Mouse (Mus musculus) heart, embryonic 13.5 days (tissue): ENCODE measurements at regions not wholly inside any gene's neighbourhood (a gene's known extent, or its start where the extent isn't known, plus 50 kb on each side); places are given as distances from the start of the nearest gene placed in this dataset.
"Not testable (repeated sequence)": the region's sequence is repeated elsewhere in the genome, so short reads cannot be mapped to it uniquely, and the experiment has no call there.

ENCODE experiments used
- ATAC-seq: fragments of 200-750 bp; cut with Nextera tagmentation; 2 replicates; pipeline ENCODE4 v1.8.0; 2017; ENCODE audit warnings: moderate TSS enrichment; ENCODE audit not compliant: insufficient number of reproducible peaks, low FRiP score, low TSS enrichment; ENCODE audit errors: extremely low read depth
- H3K27ac ChIP-seq: fragments of 300-500 bp; sonication (generic); replicated peaks from 2 replicates; pipeline ENCODE4 v1.5.1; 2015; ENCODE audit warnings: moderate library complexity, mild to moderate bottlenecking, inconsistent platforms
- H3K27me3 ChIP-seq: fragments of 300-500 bp; sonication (generic); replicated peaks from 2 replicates; pipeline ENCODE4 v1.6.1; 2015; ENCODE audit warnings: mild to moderate bottlenecking, inconsistent platforms
- H3K36me3 ChIP-seq: fragments of 300-500 bp; sonication (generic); 2 replicates; pipeline ENCODE4 v1.6.1; 2015; ENCODE audit warnings: mild to moderate bottlenecking, inconsistent platforms
- H3K4me1 ChIP-seq: fragments of 300-500 bp; sonication (generic); 2 replicates; pipeline ENCODE4 v1.6.1; 2015; ENCODE audit warnings: inconsistent platforms
- H3K4me2 ChIP-seq: fragments of 300-500 bp; sonication (generic); 2 replicates; pipeline ENCODE4 v1.6.1; 2015; ENCODE audit warnings: inconsistent platforms, mild to moderate bottlenecking, moderate library complexity
- H3K4me3 ChIP-seq: fragments of 300-500 bp; sonication (generic); 2 replicates; pipeline ENCODE4 v1.5.1; 2015; ENCODE audit warnings: moderate library complexity, mild to moderate bottlenecking, inconsistent platforms
- H3K9ac ChIP-seq: fragments of 300-500 bp; sonication (generic); 2 replicates; pipeline ENCODE4 v1.6.1; 2015; ENCODE audit warnings: inconsistent platforms, mild to moderate bottlenecking, moderate library complexity
- H3K9me3 ChIP-seq: fragments of 300-500 bp; sonication (generic); 2 replicates; pipeline ENCODE4 v1.6.1; 2016; ENCODE audit warnings: inconsistent platforms
- WGBS: fragments of 180-500 bp; shearing (Covaris S2); methylation state at CpG from one replicate; pipeline ENCODE4 v1.1.7; 2015; ENCODE audit warnings: mixed read lengths; 5-methylcytosine and 5-hydroxymethylcytosine counted together

GRCm38 (mm10) chr2:109402556-109402955, 122.0 kb upstream of the Mettl15 start:
- WGBS: 52% methylated on average over 1 of the region's 1 CpGs

GRCm38 (mm10) chr2:109404262-109404661, 123.7 kb upstream of the Mettl15 start:
- H3K9ac ChIP-seq: no peak overlapping the region
- no peaks in the 10 kb centered on the region for H3K4me1 ChIP-seq
- WGBS: 65% methylated on average over 3 of the region's 3 CpGs
- no peaks in the 10 kb centered on the region for H3K27me3 ChIP-seq
- H3K9me3 ChIP-seq: no peaks in the 10 kb centered on the region
- H3K4me3 ChIP-seq: no peak overlapping the region
- H3K36me3 ChIP-seq: no peaks in the 10 kb centered on the region
- H3K27ac ChIP-seq: no peak overlapping the region
- H3K4me2 ChIP-seq: no peak overlapping the region
- ATAC-seq: no peak

More at GRCm38 (mm10) chr2:109402556-109402955, 122.0 kb upstream of the Mettl15 start:
- ATAC-seq: no peak
- H3K36me3 ChIP-seq: no peaks in the 10 kb centered on the region
- no peak overlapping the region for H3K9ac ChIP-seq
- no peaks in the 10 kb centered on the region for H3K27me3 ChIP-seq
- H3K4me3 ChIP-seq: no peak overlapping the region
- no peaks in the 10 kb centered on the region for H3K9me3 ChIP-seq
- H3K4me2 ChIP-seq: no peak overlapping the region
- no peaks in the 10 kb centered on the region for H3K4me1 ChIP-seq
- H3K27ac ChIP-seq: no peak overlapping the region

- WGBS: 67% methylated on average over 7 of the region's 7 CpGs
- Histone ChIP-seq H3K9me3 (peaks cover 5% of the 10 kb centered on the region; the same call in 1 of the 2 replicates), H3K4me2 (no peak overlapping the region), H3K27ac (no peak overlapping the region), H3K9ac (no peak overlapping the region), H3K4me1 (no peaks in the 10 kb centered on the region), H3K27me3 (no peaks in the 10 kb centered on the region), H3K36me3 (no peaks in the 10 kb centered on the region), H3K4me3 (no peak overlapping the region)
- ATAC-seq: no peak
Measured at GRCm38 (mm10) chr2:109406591-109407079, 126.1 kb upstream of the Mettl15 start.

- no peaks in the 10 kb centered on the region for H3K27me3 ChIP-seq
- H3K4me1 ChIP-seq: peaks cover 6% of the 10 kb centered on the region; the same call in 1 of the 2 replicates
- no peak overlapping the region for H3K4me2 ChIP-seq
- no peak overlapping the region for H3K27ac ChIP-seq
- H3K9ac ChIP-seq: no peak overlapping the region
- ATAC-seq: no peak
- H3K36me3 ChIP-seq: no peaks in the 10 kb centered on the region
- no peaks in the 10 kb centered on the region for H3K9me3 ChIP-seq
- no peak overlapping the region for H3K4me3 ChIP-seq
Measured at GRCm38 (mm10) chr2:109420098-109420497, 139.6 kb upstream of the Mettl15 start.

GRCm38 (mm10) chr2:109431183-109431582, 150.6 kb upstream of the Mettl15 start:
- Histone ChIP-seq H3K27ac (no peak overlapping the region), H3K27me3 (no peaks in the 10 kb centered on the region), H3K4me1 (no peaks in the 10 kb centered on the region), H3K4me3 (no peak overlapping the region), H3K36me3 (no peaks in the 10 kb centered on the region), H3K4me2 (no peak overlapping the region), H3K9me3 (no peaks in the 10 kb centered on the region), H3K9ac (no peak overlapping the region)
- 63% methylated on average over 3 of the region's 3 CpGs for WGBS
- no peak for ATAC-seq

- H3K4me2 ChIP-seq: no peak overlapping the region
- H3K9ac ChIP-seq: no peak overlapping the region
- H3K27me3 ChIP-seq: no peaks in the 10 kb centered on the region
- no peak for ATAC-seq
- no peaks in the 10 kb centered on the region for H3K36me3 ChIP-seq
- no peaks in the 10 kb centered on the region for H3K9me3 ChIP-seq
- no peak overlapping the region for H3K4me3 ChIP-seq
- 65% methylated on average over 3 of the region's 3 CpGs for WGBS
- H3K27ac ChIP-seq: no peak overlapping the region
- no peaks in the 10 kb centered on the region for H3K4me1 ChIP-seq
Measured at GRCm38 (mm10) chr2:109442551-109443120, 162.1 kb upstream of the Mettl15 start.

GRCm38 (mm10) chr2:109443521-109444066, 163.0 kb upstream of the Mettl15 start:
- no peaks in the 10 kb centered on the region for H3K36me3 ChIP-seq
- H3K9me3 ChIP-seq: no peaks in the 10 kb centered on the region
- H3K27me3 ChIP-seq: no peaks in the 10 kb centered on the region
- no peaks in the 10 kb centered on the region for H3K4me1 ChIP-seq
- no peak overlapping the region for H3K4me3 ChIP-seq
- H3K4me2 ChIP-seq: no peak overlapping the region
- WGBS: 57% methylated on average over 3 of the region's 3 CpGs
- H3K27ac ChIP-seq: no peak overlapping the region
- H3K9ac ChIP-seq: no peak overlapping the region
- no peak for ATAC-seq

- H3K4me1 ChIP-seq, H3K36me3 ChIP-seq, H3K27ac ChIP-seq, H3K4me2 ChIP-seq, H3K27me3 ChIP-seq, H3K9ac ChIP-seq, H3K4me3 ChIP-seq, ATAC-seq, H3K9me3 ChIP-seq: not testable (repeated sequence)
- 78% methylated on average over 1 of the region's 1 CpGs for WGBS
Measured at GRCm38 (mm10) chr2:109462246-109462645, 181.7 kb upstream of the Mettl15 start.

- WGBS: 64% methylated on average over 1 of the region's 1 CpGs
- H3K9me3 ChIP-seq: no peaks in the 10 kb centered on the region
- H3K27me3 ChIP-seq: no peaks in the 10 kb centered on the region
- H3K9ac ChIP-seq: no peak overlapping the region
- no peak overlapping the region for H3K4me2 ChIP-seq
- no peaks in the 10 kb centered on the region for H3K4me1 ChIP-seq
- H3K4me3 ChIP-seq: no peak overlapping the region
- ATAC-seq: no peak
- no peaks in the 10 kb centered on the region for H3K36me3 ChIP-seq
- no peak overlapping the region for H3K27ac ChIP-seq
Measured at GRCm38 (mm10) chr2:109484306-109484705, 190.2 kb upstream of the Bdnf start.

GRCm38 (mm10) chr2:109487591-109487990, 186.9 kb upstream of the Bdnf start:
- no peak overlapping the region for H3K4me3 ChIP-seq
- no peak overlapping the region for H3K9ac ChIP-seq
- no peaks in the 10 kb centered on the region for H3K4me1 ChIP-seq
- H3K27me3 ChIP-seq: no peaks in the 10 kb centered on the region
- H3K36me3 ChIP-seq: no peaks in the 10 kb centered on the region
- H3K4me2 ChIP-seq: no peak overlapping the region
- 64% methylated on average over 1 of the region's 1 CpGs for WGBS
- H3K9me3 ChIP-seq: no peaks in the 10 kb centered on the region
- no peak overlapping the region for H3K27ac ChIP-seq
- ATAC-seq: no peak

GRCm38 (mm10) chr2:109502186-109502585, 172.3 kb upstream of the Bdnf start:
- Histone ChIP-seq H3K4me3 (no peak overlapping the region), H3K4me1 (no peaks in the 10 kb centered on the region), H3K27me3 (no peaks in the 10 kb centered on the region), H3K4me2 (no peak overlapping the region), H3K36me3 (no peaks in the 10 kb centered on the region), H3K27ac (no peak overlapping the region), H3K9me3 (no peaks in the 10 kb centered on the region), H3K9ac (no peak overlapping the region)
- WGBS: 62% methylated on average over 5 of the region's 5 CpGs
- no peak for ATAC-seq

GRCm38 (mm10) chr2:109504906-109505305, 169.6 kb upstream of the Bdnf start:
- H3K27me3 ChIP-seq: no peaks in the 10 kb centered on the region
- no peak overlapping the region for H3K9ac ChIP-seq
- H3K4me1 ChIP-seq: no peaks in the 10 kb centered on the region
- no peak for ATAC-seq
- no peaks in the 10 kb centered on the region for H3K9me3 ChIP-seq
- H3K4me2 ChIP-seq: no peak overlapping the region
- WGBS: 66% methylated on average over 6 of the region's 6 CpGs
- no peak overlapping the region for H3K4me3 ChIP-seq
- H3K36me3 ChIP-seq: no peaks in the 10 kb centered on the region
- H3K27ac ChIP-seq: no peak overlapping the region
